Mouse (Mus musculus): ENCODE data around the gene Ankrd63. TPM values are rescaled to one million over a fixed set of nuclear protein-coding genes. Genes with fewer than 3 reads are reported as not detected.
A peak's percentile ranks its signal among the peaks of the same experiment; 100 is the strongest.

The Ankrd63 gene
- under 1 TPM; 0.09 to 0.15 TPM for total RNA-seq (2021)
- long read RNA-seq, experiment 1 = 0 reads
- long read RNA-seq, experiment 2 = 0 reads

DNA sequence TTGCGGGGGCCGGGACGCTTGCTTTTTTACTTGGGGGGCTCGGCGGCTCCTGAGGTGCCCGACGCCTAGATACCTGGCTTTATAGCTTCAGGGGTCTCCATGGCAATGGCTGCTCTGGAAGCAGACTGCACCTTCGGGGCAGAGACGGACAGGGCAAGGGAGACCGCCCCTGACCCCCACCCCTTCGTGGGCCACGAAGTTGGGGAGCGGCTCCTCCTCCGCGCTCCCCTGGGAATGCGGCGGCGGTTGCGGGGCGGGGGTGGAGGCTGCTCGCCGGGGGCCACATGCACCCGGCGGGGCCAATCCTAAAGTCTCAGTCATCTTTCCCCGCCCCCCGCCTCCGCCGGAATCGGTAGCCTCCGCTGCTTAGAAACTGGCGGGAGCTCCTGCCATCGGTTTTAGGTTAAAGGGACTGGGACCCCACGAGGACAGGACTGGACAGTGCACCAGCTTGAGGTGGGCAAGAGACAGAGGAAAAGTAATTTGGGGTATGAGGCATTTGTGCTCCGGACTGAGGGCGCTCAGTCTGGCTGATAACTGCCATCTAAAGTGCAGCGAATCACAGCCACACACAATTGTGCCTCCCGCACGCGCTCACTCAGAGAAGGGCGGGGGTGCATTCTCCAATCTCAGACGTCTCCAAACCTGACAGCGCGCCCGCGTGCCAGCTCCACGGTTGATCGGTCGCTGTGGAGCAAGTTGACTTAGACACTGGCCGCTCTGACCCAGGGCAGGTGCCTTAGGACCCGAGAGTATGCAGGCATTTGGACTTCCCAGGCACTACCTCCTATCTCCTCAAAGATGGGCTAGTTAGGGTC lies at the start of gene Ankrd63:
Gene Ankrd63, minus strand, starts transcription at position 51 of the 818 bp plus-strand sequence.
- no peak for DNase-seq

GRCm38 (mm10) chr2:118752792-118753108 lies 49.0 kb upstream of the Ankrd63 start:
- DNase-seq = no peak

DNA sequence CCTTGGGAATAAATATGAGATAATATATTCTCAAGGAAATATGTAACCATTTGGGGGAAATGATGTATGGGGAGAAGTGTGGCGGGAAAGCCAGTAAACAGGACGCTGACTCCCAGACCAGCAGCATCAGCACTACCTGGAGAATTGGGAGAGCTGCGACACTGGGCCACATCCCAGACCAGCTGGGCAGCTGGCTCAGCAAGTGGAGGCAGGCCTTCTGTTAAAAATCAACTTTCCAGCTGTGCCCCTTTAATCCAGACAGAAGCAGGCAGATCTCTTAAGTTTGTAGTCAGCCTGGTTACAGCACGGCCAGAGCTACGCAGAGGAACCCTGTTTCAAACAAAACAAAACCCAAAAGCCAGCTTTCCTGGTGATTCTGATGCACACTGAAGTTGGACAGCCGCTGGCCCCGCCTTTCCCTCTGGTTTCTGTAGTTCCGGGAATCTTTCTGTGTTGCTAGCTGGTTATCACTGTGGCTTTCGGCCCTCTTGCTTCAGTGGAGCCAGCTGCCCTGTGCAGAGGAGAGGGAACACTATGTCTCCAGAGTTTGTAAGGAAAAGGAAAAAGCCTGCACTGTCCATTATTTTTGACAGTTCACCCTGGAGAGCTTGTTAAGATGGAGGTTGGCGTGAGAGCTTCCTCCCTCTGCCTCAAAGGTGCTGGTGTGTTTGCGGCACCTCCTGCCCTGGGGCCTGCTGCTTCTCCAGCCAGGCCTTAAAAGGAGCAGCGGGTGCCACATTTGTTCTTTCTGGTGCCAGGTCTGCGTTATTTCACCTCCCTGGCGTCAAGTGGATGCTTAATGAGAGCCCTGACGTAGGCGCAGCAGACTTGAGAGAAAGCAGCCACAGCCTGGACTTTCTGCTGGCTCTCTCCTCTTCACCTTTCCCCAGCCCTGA lies 48.4 kb upstream of the Ankrd63 start:
- no peak for DNase-seq

DNA sequence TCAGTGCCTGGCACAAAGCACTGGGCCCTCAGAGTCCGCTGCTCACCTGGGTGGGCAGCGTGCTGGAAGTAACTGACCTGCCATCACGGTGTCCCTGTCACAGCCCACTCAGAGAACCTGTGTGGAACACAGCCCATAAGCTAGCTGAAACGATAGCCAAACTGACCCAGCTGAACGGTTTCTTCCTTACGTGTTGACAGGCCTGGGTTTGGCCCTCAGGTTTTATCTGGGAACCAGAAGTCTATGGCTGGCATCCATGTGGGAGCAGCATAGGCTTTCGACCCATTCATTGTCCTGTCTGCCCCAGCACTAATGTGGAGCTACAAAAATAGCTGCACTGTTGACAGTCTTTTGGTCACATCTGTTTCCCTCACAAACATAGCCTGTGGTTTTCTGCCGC lies 46.7 kb upstream of the Ankrd63 start:
- DNase-seq = no peak

DNA sequence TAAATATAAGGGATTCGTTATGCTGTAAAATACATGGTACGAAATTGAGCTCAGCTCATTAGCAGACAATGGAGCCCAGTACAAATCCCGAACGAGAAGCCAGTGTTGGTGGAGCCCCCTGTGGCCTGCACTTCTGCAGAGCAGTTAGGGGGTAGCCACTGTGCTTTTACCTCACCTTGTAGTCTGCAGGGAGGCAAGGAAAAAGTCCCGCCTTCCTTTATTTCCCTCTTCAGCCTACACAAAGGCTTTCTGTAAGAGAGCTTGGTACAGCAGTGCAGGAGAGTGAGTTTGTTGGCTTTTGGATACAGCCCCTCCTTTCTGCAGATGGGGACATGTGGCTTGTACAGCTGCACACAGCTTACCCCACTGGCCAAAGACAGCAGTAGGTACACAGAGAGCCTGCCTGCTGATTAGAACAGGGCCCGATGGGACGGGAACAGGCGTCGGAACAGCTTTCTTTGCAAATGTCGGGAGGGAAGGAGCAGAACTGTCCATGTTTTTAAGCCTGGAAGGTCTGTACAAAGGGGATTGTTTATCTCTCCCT lies 45.6 kb upstream of the Ankrd63 start:
- DNase-seq = no peak

GRCm38 (mm10) chr2:118747301-118747960 lies 43.7 kb upstream of the Ankrd63 start:
- peak; percentile 55 for DNase-seq

- DNase-seq = peak; percentile 53
Observed at GRCm38 (mm10) chr2:118745915-118746901, 42.4 kb upstream of the Ankrd63 start.

DNA sequence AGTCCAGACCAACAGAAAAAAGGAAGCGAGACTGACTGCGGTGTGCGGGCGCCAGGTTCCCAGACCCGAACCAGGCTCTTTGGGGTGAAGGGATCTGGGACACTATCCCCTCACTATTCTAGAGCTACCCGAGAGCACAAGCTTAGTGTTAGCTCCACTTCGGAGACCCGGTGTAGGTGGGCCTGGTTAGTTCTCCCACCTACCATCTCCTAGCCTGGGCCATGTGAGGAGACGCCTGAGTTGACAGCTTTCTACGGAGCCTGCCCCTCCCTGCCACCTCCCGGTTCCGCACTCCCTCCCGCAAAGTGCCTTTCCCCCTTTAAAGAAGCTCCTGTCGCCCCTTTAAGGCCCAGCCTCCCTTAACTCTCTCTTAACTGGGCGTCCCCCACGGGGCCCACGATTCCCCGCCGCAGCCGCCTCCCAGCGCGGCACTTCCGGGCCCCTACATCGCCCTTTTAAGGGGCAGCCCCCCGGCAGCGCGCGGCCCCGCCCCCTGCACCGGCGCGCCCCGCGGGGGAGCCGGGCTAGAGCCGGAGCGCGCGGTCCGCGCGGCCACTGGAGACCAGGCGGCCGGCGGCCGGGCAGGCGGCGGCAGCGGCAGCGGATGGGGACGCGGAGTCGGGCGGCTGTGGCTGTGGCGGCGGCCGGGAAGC lies 41.6 kb upstream of the Ankrd63 start, which contains the start of gene Inafm2:
Gene Inafm2, plus strand, starts transcription at position 527 of the 653 bp plus-strand sequence.
- peak; percentile 95 for DNase-seq

- no peak for DNase-seq
Observed at GRCm38 (mm10) chr2:118744621-118745020, 40.9 kb upstream of the Ankrd63 start.

DNA sequence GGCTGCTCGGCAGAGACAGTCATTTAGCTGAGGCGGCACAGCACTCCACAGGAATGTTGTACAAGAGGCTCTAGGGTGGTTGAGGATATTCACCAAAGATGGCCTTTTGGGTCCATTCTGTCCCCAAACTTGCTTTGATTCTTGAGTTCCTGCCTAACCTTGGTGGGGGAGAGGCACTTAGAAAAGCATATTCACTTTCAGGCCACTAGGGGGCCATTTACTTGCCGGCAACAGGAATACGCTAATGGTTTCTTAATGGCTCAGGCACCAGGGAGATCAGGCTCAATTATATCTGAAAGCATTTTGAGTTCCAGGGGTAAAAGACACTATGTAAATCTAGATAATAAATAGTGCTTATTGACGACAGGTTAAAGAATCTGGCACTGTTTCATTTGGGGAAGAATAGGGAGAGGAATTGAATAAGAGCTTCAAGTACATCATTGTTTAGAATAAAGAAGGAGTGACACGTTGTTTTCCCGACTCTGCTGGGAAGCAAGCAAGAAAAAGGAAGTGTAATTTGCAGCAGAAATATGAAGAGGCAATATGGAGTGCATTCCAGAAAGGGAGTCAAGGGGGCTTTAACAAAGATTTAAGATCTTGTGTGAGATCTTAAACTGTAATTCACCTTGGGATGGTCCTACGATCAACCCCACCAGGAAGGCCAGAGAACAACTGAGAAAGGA lies 39.6 kb upstream of the Ankrd63 start:
- DNase-seq = peak; percentile 55

- DNase-seq = no peak
Observed at GRCm38 (mm10) chr2:118741183-118741582, 37.4 kb upstream of the Ankrd63 start.

DNA sequence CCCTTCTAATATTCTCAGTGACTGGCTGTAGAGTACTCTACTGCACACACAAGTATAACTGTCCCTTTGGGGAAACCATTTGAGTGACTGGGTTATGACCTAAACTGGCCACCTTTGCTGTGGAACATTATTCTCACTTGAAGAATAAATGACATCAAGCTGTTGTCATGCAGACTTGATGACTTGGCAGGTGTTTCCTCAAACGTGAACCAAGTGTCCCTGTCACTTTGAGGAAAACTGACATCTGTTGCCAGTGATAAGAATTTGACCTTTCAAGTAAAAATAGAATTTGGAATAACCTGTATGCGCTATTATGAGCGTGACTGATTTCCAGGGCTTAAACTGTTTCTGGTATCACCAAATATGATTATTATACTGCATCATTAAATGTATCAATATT lies 36.6 kb upstream of the Ankrd63 start:
- no peak for DNase-seq

GRCm38 (mm10) chr2:118733341-118733740 lies 29.6 kb upstream of the Ankrd63 start:
- DNase-seq = no peak

- no peak for DNase-seq
Observed at GRCm38 (mm10) chr2:118731981-118732380, 28.2 kb upstream of the Ankrd63 start.

DNA sequence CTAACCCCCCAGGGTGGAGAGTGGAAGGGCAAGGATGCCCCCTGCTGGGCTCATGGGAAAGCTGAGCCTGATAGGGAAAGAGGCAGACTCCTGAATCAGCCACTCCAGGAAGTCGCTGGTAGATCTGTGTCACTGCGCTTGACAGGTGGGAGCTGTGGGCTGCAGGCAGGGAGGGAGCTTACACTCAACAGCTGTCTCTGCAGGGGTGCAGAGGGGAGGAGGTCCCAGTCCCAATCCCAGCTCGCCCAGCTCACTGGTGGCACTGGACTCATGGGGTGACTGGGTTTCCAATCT lies 26.8 kb upstream of the Ankrd63 start:
- DNase-seq = peak; percentile 90

GRCm38 (mm10) chr2:118729816-118730621 lies 26.3 kb upstream of the Ankrd63 start:
- no peak for DNase-seq

- no peak for DNase-seq
Observed at GRCm38 (mm10) chr2:118729194-118729593, 25.4 kb upstream of the Ankrd63 start.

DNA sequence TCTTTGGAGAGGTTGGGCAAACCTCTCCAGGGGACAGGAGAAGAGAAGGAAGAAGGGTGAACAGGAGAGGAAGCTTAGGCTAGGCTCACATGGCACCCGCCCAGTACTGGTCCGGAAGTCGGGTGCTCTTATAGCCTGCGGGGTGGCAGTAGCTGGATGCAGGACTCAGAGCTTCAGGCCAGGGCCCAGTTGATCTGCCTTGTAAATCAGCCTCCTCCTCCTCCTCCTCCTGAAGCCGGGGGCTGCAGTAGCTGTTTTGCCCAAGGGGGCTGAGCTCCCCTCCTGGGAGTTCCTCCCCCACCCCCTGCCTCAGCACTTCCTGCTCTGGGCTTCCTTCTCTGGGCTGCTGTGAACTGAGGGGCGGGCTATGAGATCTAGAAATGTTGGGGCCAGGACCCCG lies 24.6 kb upstream of the Ankrd63 start, which contains the start of gene Plcb2:
Gene Plcb2, minus strand, starts transcription at position 102 of the 400 bp plus-strand sequence.
- DNase-seq = no peak

- no peak for DNase-seq
Observed at GRCm38 (mm10) chr2:118727911-118728310, 24.1 kb upstream of the Ankrd63 start.
